Mouse (Mus musculus): ENCODE data around the gene Bcl7c.

DNA sequence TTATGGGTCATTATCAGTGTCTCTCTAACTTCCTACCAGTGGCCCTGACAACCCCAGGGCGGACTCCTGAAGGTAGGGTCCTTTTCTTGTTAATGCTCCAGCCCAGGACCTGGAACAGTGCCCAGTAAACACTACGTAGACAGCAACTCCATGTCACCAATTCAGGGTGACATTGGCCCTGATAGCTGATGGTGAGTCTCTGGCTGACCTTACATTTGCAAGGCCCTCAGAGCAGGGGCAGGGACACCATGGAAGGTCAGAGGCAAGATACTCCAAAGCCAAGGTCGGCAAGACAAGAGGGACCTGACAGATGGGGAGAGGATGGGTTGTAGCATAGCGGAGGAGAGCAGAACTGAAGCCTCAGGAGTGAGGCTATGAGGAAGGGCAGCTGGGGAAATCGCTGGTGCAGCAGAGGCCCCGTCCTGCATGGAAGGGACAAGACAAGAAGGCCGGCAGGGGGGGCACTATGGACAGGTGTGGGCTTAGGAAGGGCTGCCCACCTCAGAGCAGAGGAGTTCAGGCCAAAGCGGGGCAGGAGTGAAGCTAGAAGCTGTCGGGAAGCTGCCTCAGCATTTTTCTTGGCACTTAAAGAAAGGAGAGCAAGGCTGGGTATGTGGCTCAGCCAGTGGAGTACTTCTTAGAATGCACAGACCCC lies 19.0 kb downstream of the Bcl7c start:
- no peak for TF ChIP-seq POLR2A (IDR thresholded peaks at IDR 0.05; ENCODE audit: extremely low read depth, insufficient read depth, low read length)
- no peak for TF ChIP-seq CTCF (IDR thresholded peaks at IDR 0.05; ENCODE audit: low read depth, low read length)
